Mouse (Mus musculus) CD4-positive helper T cell, adult 2 months (primary cell): ENCODE results near the gene Btbd9.

ENCODE experiments used
- DNase-seq: peaks from one replicate; pipeline ENCODE4 v3.0.0-alpha.2; 2012; ENCODE audit warnings: low read depth, missing footprints, low spot score

Btbd9 gene

DNA sequence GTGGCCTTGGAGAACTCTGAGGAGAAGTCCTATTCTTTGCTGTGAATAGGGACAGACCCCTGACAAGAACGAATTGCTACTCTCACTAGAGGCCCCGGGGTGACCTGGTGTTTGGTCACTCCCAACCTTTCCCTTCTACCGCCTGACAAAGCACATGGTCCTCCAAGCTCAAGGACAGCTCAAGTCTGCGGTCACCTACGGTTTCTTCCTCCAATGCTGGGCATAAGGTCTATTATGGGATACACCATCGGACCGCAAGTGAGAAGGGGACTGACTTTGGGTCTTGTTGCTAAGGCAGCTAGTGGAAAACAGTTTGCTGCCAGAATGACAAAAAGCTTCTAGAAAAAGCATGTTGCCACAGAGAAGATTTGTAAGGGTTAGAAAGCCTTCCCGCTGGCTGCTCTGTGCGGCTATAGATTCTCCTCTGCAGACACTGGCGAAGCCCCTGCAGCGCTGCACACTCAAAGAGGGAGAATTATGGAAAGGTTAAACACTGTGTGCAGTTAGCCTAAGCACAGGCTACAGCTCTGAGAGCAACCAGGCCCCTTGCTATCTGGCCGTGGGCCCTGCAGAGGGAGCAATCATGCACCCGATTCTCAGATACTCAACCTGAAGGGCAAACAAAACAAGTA, 235.7 kb downstream of the Btbd9 start:
- no peak for DNase-seq

DNA sequence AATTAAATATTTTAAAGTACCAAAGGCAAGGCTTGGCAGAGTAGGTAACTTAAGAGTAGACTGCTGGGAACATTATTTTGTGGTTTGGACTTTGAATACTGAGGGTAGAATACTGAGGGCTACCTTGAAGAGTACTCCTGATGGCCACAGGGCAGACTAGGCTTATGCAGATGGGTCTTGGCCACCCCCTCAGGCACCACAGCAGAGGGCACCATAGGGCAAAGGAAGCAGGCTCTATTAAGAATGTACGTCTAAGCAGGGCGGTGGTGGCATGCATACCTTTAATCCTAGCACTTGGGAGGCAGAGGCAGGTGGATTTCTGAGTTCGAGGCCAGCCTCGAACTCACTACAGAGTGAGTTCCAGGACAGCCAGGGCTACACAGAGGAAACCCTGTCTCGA, 237.0 kb downstream of the Btbd9 start:
- peak; percentile 16 for DNase-seq

GRCm38 (mm10) chr17:30336816-30337215, 239.5 kb downstream of the Btbd9 start:
- DNase-seq = no peak

- DNase-seq = no peak
Measured at GRCm38 (mm10) chr17:30336280-30336679, 240.0 kb downstream of the Btbd9 start.

DNA sequence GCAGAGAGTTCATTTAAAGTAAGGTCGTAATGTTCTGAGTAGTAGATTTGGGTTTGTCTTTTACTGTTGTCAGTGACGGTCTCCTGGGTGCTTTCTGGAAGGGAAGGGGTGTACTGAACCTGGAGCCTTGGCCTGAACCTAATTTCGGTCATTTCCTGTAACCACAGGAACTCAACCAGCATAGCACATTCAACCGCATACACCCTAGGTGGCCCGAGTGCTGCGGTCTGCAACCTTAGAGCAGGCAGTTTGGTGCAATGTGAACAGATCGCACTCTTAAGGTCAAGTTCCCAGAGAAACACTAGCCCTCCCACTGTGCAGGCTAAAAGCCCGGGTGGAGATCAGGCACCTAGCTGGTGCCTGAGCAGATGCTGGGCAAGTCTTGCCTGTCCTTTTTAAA, 240.5 kb downstream of the Btbd9 start:
- DNase-seq = no peak

GRCm38 (mm10) chr17:30334257-30334656, 242.0 kb downstream of the Btbd9 start:
- no peak for DNase-seq

DNA sequence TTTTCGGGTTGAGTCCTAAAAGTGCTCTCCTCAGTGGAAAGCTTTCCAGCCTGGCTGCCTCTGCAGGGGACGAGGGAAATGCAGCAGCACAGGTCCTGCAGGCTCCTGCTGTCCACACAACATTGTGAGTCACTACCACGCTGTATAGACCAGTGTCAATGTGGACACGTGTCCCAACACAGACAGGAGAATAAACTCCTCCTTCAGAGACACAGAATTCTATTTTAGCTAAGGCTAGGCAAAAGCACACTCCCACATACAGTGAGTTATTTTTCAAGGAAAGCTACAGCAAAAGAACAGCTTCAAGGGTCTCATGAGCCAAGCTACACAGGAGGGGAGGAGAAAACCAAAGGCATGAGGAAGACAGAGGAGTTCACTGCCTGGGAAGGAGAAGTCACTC, 243.2 kb downstream of the Btbd9 start:
- no peak for DNase-seq

DNA sequence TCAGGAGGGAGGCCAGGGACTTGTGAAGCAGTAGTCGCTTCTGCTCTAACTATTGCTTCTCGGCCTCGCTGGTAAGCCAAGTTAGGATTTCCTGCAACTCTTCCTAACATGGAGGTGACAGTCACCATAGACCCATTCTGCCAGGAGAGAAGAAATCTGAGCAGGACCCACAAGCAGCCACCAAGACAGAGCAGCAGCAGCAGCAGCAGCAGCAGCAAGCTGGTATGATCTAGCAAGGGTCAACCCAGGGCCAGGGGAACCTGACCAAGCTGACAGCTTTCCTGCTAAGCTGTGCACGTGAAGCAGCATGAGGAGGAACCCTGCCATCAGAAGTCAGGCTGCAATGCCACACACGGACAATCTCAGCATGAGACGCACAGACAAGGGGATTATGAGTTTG, 244.9 kb downstream of the Btbd9 start:
- no peak for DNase-seq

- DNase-seq = no peak
Measured at GRCm38 (mm10) chr17:30329531-30329930, 246.8 kb downstream of the Btbd9 start.

- DNase-seq = no peak
Measured at GRCm38 (mm10) chr17:30328924-30329323, 247.4 kb downstream of the Btbd9 start.

GRCm38 (mm10) chr17:30326906-30327305, 249.4 kb downstream of the Btbd9 start:
- DNase-seq = no peak

DNA sequence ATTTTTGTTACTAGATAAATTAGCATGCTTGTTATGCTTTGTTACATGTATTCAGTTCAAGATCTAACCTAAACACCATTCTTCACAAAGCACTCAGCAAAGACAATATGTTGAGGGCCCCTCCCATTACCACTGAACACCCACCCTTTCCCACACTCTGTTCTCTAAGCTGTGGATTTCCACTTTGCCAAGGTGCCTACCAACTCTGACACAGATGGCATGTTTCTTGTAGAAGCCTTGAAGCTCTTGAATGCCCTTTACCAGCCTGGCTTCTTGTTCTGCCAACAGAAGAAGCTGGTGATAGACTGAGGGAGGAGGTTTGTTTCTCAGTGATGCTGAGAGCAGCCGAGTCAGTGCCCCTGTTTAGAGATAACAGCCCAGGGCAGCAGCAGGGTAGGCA, 256.0 kb downstream of the Btbd9 start:
- no peak for DNase-seq

DNA sequence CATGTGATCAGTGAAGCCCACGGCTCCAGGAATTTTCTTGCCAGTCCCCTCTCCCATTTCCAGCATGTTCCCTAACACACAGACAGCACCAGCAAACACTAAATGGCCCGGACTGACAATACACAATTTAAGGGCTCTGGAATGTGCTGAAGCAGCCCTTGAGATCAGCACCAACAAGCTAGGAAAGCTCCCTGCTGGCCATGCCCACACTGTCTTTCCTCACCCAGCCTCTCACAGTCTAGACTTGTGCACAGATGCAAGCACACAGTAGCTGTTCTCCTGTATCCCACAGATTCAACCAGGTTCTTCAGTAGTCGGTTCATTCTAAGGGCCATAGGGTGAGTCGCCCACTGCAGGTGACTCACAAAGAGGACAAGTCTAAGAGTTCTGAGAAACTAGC, 263.6 kb downstream of the Btbd9 start:
- no peak for DNase-seq

- no peak for DNase-seq
Measured at GRCm38 (mm10) chr17:30309627-30310026, 266.7 kb downstream of the Btbd9 start.

DNA sequence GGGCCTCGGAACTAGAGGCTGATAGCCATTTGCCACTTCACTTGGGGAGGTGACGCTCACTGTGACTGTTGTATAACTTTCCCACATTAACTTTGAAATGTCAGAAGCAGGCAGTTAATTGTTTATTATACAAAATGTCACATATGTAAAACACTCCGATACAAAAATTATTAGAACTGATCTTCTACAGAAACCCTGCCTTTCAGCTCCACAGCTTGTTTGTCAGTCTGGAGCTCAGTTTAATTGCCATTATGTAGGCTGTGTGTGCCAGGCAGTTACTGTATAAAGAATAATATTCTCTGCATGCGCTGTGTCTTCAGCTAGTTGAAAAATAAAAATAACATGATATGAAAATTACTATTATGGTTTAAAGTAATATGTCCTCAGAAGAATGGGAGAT, 267.4 kb downstream of the Btbd9 start:
- no peak for DNase-seq

GRCm38 (mm10) chr17:30308317-30308716, 268.0 kb downstream of the Btbd9 start:
- no peak for DNase-seq

DNA sequence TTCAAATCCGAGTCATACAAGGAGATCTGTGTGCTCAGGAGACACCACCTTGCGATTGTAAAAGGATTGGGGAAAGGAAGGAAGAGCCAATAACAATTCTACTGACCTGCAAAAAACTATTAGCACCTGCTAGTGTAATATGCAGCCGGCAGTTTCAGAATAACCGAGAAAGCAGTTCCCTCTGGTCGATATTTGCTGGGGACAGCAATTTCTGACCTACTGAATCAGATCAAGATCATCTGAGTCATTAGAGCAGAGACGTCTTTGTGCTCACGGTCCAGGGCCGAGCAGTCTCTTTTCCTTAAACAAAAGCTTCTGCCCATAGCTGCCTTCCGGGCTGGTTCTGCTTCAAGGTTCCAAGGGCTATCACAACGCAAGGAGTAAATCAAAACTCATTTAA, 269.1 kb downstream of the Btbd9 start:
- no peak for DNase-seq

GRCm38 (mm10) chr17:30304766-30305165, 271.5 kb downstream of the Btbd9 start:
- no peak for DNase-seq

- DNase-seq = no peak
Measured at GRCm38 (mm10) chr17:30301338-30301737, 274.9 kb downstream of the Btbd9 start.

- no peak for DNase-seq
Measured at GRCm38 (mm10) chr17:30297432-30297831, 278.9 kb downstream of the Btbd9 start.

GRCm38 (mm10) chr17:30296069-30296468, 280.2 kb downstream of the Btbd9 start:
- no peak for DNase-seq

DNA sequence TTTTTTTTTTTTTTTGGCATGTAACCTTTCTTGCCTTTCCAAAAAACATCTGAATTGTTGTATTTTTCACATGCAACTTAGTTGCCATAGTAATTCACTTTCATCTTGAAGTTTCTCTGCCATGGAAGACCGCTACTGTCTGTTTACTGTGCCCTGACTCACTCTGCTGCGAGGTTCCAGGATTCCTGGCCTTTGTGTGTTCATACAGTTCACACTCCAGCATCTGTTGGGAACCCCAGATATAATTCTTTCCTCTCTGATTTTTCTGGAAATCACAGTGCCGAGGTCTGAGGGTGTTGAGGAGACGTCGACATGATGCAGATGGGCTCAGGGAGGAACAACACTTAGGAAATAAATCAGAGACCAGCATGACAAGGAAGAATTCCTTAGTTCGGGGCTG, 283.6 kb downstream of the Btbd9 start:
- DNase-seq = no peak

- peak; percentile 20 for DNase-seq
Measured at GRCm38 (mm10) chr17:30285641-30286040, 290.6 kb downstream of the Btbd9 start.

- no peak for DNase-seq
Measured at GRCm38 (mm10) chr17:30283460-30284050, 292.7 kb downstream of the Btbd9 start.
